Mouse (Mus musculus): ENCODE data around the gene Vegfd. TPM values are rescaled to one million over a fixed set of nuclear protein-coding genes. Genes with fewer than 3 reads are reported as not detected.

Vegfd gene
- polyA plus RNA-seq, 1 experiment from 2014 or later, result 1.2 TPM

- WGBS, result 96% methylated on average over 1 of the region's 1 CpGs
- Histone ChIP-seq H3K4me3 (ENCODE audit: low read depth, low read length) (no peak overlapping the region), H3K27ac (ENCODE audit: low read depth, low read length) (no peak overlapping the region), H3K4me1 (ENCODE audit: control insufficient read depth, insufficient read depth, low read length) (no peaks in the 10 kb centered on the region), H3K9me3 (ENCODE audit: control insufficient read depth, low read length) (no peaks in the 10 kb centered on the region), H3K27me3 (ENCODE audit: control insufficient read depth, insufficient read depth, low read length) (no peaks in the 10 kb centered on the region), H3K9ac (ENCODE audit: low read length) (no peak overlapping the region), H3K36me3 (ENCODE audit: control insufficient read depth, insufficient read depth, low read length) (no peaks in the 10 kb centered on the region), H3K4me2 (ENCODE audit: low read depth) (no peak overlapping the region)
- DNase-seq (ENCODE audit: low spot score) (no peak), ATAC-seq (ENCODE audit: insufficient read depth, low FRiP score, low TSS enrichment) (no peak)
These were observed 37.4 kb downstream of the Vegfd start for GRCm38 (mm10) chrX:164410562-164410961.

DNA sequence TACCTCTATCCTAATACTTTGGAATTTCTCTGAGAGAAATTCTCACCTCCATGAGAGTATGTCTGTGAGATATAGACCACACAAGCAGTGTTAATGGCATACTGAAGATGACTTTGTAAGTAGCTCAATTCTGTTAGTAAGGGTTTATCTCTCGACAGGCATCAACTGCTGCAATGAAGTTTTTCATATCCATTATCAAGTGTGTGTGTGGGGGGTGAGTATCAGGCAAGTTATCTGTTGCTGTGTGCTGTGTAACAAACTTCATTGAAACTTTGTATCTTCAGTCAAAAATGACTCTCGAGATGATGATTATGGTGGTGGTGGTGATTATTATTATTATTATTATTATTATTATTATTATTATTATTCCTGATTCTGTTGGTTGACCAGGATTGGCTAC, 43.6 kb downstream of the Vegfd start:
- no peak overlapping the region for H3K4me2 ChIP-seq (ENCODE audit: low read depth)
- H3K4me3 ChIP-seq (ENCODE audit: low read depth, low read length), result no peak overlapping the region
- ATAC-seq (ENCODE audit: insufficient read depth, low FRiP score, low TSS enrichment) (no peak), DNase-seq (ENCODE audit: low spot score) (no peak)
- no peaks in the 10 kb centered on the region for H3K4me1 ChIP-seq (ENCODE audit: control insufficient read depth, insufficient read depth, low read length)
- 92% methylated on average over 2 of the region's 2 CpGs for WGBS
- H3K27me3 ChIP-seq (ENCODE audit: control insufficient read depth, insufficient read depth, low read length), result no peaks in the 10 kb centered on the region
- no peaks in the 10 kb centered on the region for H3K36me3 ChIP-seq (ENCODE audit: control insufficient read depth, insufficient read depth, low read length)
- no peaks in the 10 kb centered on the region for H3K9me3 ChIP-seq (ENCODE audit: control insufficient read depth, low read length)
- H3K9ac ChIP-seq (ENCODE audit: low read length), result no peak overlapping the region
- H3K27ac ChIP-seq (ENCODE audit: low read depth, low read length), result no peak overlapping the region

- DNase-seq (ENCODE audit: low spot score), result no peak
These were observed 44.8 kb downstream of the Vegfd start for GRCm38 (mm10) chrX:164418008-164418407.

GRCm38 (mm10) chrX:164419471-164419939, 46.3 kb downstream of the Vegfd start, which contains the start of gene Piga:
Gene Piga (plus strand): TSS chrX:164419787.
- Histone ChIP-seq H3K27me3 (ENCODE audit: control insufficient read depth, insufficient read depth, low read length) (no peaks in the 10 kb centered on the region), H3K27ac (ENCODE audit: low read depth, low read length) (no peak within 1 kb of the TSS), H3K9me3 (ENCODE audit: control insufficient read depth, low read length) (no peaks in the 10 kb centered on the region), H3K4me2 (ENCODE audit: low read depth) (peak within 1 kb of the TSS; percentile 46), H3K4me3 (ENCODE audit: low read depth, low read length) (peak within 1 kb of the TSS; percentile 54), H3K9ac (ENCODE audit: low read length) (peak within 1 kb of the TSS; percentile 65), H3K4me1 (ENCODE audit: control insufficient read depth, insufficient read depth, low read length) (no peaks in the 10 kb centered on the region), H3K36me3 (ENCODE audit: control insufficient read depth, insufficient read depth, low read length) (no peaks in the 10 kb centered on the region)
- ATAC-seq (ENCODE audit: insufficient read depth, low FRiP score, low TSS enrichment) (peak; percentile 100), DNase-seq (ENCODE audit: low spot score) (peak; percentile 91)
- 18% methylated on average over 35 of the region's 40 CpGs for WGBS

More at GRCm38 (mm10) chrX:164418008-164418407, 44.8 kb downstream of the Vegfd start:
- H3K4me1 ChIP-seq (ENCODE audit: control insufficient read depth, insufficient read depth, low read length), result no peaks in the 10 kb centered on the region
- H3K27me3 ChIP-seq (ENCODE audit: control insufficient read depth, insufficient read depth, low read length), result no peaks in the 10 kb centered on the region
- H3K4me2 ChIP-seq (ENCODE audit: low read depth), result no peak overlapping the region
- no peaks in the 10 kb centered on the region for H3K36me3 ChIP-seq (ENCODE audit: control insufficient read depth, insufficient read depth, low read length)
- H3K4me3 ChIP-seq (ENCODE audit: low read depth, low read length), result no peak overlapping the region
- H3K27ac ChIP-seq (ENCODE audit: low read depth, low read length), result no peak overlapping the region
- H3K9me3 ChIP-seq (ENCODE audit: control insufficient read depth, low read length), result no peaks in the 10 kb centered on the region
- ATAC-seq (ENCODE audit: insufficient read depth, low FRiP score, low TSS enrichment), result no peak
- no peak overlapping the region for H3K9ac ChIP-seq (ENCODE audit: low read length)

DNA sequence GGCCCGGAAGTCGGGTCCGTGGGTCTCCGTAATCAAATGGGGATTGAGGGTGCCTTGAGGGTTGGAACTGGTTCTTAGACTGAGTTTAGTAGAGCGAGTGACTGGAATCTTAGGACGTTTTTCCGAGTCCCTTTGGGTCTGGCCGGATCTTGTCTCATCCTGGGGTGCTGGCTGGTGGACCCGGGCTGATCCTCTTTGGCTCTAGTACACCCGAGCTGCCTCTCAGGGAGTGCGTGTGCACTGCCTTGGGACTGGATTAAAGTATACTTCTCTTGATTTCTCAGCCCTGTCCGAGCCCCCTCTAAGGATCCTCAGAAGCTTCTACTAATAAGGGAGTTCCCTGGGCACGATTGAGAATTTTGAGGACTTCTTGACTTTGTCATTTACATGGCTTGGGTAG, 46.8 kb downstream of the Vegfd start:
- H3K27me3 ChIP-seq (ENCODE audit: control insufficient read depth, insufficient read depth, low read length), result no peaks in the 10 kb centered on the region
- 23% methylated on average over 13 of the region's 13 CpGs for WGBS
- no peaks in the 10 kb centered on the region for H3K4me1 ChIP-seq (ENCODE audit: control insufficient read depth, insufficient read depth, low read length)
- no peak overlapping the region for H3K27ac ChIP-seq (ENCODE audit: low read depth, low read length)
- no peak for DNase-seq (ENCODE audit: low spot score)
- peak overlapping the region; percentile 54 for H3K4me3 ChIP-seq (ENCODE audit: low read depth, low read length)
- peak overlapping the region; percentile 46 for H3K4me2 ChIP-seq (ENCODE audit: low read depth)
- no peaks in the 10 kb centered on the region for H3K36me3 ChIP-seq (ENCODE audit: control insufficient read depth, insufficient read depth, low read length)
- H3K9ac ChIP-seq (ENCODE audit: low read length), result peak overlapping the region; percentile 65
- ATAC-seq (ENCODE audit: insufficient read depth, low FRiP score, low TSS enrichment), result no peak
- H3K9me3 ChIP-seq (ENCODE audit: control insufficient read depth, low read length), result no peaks in the 10 kb centered on the region

- ATAC-seq (ENCODE audit: insufficient read depth, low FRiP score, low TSS enrichment), result no peak
- Histone ChIP-seq H3K27ac (ENCODE audit: low read depth, low read length) (no peak overlapping the region), H3K27me3 (ENCODE audit: control insufficient read depth, insufficient read depth, low read length) (no peaks in the 10 kb centered on the region), H3K4me3 (ENCODE audit: low read depth, low read length) (peak overlapping the region; percentile 54), H3K4me1 (ENCODE audit: control insufficient read depth, insufficient read depth, low read length) (no peaks in the 10 kb centered on the region), H3K36me3 (ENCODE audit: control insufficient read depth, insufficient read depth, low read length) (no peaks in the 10 kb centered on the region), H3K9me3 (ENCODE audit: control insufficient read depth, low read length) (no peaks in the 10 kb centered on the region), H3K4me2 (ENCODE audit: low read depth) (peak overlapping the region; percentile 46), H3K9ac (ENCODE audit: low read length) (no peak overlapping the region)
- no peak for DNase-seq (ENCODE audit: low spot score)
- WGBS, result 62% methylated on average over 3 of the region's 3 CpGs
These were observed 47.3 kb downstream of the Vegfd start for GRCm38 (mm10) chrX:164420518-164420917.

DNA sequence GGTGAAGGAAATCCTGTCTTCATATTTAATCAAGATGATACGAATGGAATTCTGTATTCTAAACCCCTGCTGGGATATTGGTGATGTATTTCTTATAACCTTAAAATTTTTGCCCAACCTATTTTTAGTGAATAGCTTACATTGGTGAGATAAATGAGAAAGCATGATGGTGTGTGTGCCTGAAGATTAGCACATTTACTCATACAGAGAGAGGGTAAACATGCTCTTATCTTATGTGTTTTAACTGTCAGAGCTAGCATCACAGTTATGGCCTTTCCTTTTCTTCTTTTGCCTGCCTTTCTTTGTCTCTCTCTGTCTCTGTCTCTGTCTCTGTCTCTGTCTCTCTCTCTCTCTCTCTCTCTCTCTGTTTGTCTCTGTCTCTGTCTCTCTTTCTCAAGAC, 51.6 kb downstream of the Vegfd start:
- H3K27ac ChIP-seq (ENCODE audit: low read depth, low read length), result no peak overlapping the region
- no peaks in the 10 kb centered on the region for H3K4me1 ChIP-seq (ENCODE audit: control insufficient read depth, insufficient read depth, low read length)
- DNase-seq (ENCODE audit: low spot score) (no peak), ATAC-seq (ENCODE audit: insufficient read depth, low FRiP score, low TSS enrichment) (no peak)
- H3K9ac ChIP-seq (ENCODE audit: low read length), result no peak overlapping the region
- no peak overlapping the region for H3K4me3 ChIP-seq (ENCODE audit: low read depth, low read length)
- no peaks in the 10 kb centered on the region for H3K9me3 ChIP-seq (ENCODE audit: control insufficient read depth, low read length)
- no peaks in the 10 kb centered on the region for H3K36me3 ChIP-seq (ENCODE audit: control insufficient read depth, insufficient read depth, low read length)
- H3K4me2 ChIP-seq (ENCODE audit: low read depth), result no peak overlapping the region
- H3K27me3 ChIP-seq (ENCODE audit: control insufficient read depth, insufficient read depth, low read length), result no peaks in the 10 kb centered on the region
- WGBS, result 84% methylated on average over 1 of the region's 1 CpGs

DNA sequence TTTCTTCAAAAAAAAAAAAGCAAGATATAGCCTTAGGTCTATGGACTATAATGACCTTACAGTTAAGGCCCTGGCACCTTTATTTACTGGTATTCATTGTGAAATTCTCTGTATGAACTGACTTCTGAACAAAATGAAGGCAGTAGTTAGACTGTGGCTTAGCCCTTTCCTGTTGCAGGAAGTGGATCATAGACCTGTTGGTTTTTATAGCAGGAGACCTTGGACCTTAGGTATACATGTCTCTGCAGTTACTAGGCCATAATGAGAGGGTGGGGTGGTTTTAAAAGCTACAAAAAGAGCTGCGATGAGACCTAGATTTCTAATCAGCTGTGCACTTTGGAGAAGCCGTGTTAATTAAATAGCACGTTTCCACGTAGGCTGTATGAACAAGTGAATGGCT, 54.1 kb downstream of the Vegfd start:
- no peak for DNase-seq (ENCODE audit: low spot score)
- H3K36me3 ChIP-seq (ENCODE audit: control insufficient read depth, insufficient read depth, low read length), result peaks cover 2% of the 10 kb centered on the region; the same call in 1 of the 2 replicates
- H3K27me3 ChIP-seq (ENCODE audit: control insufficient read depth, insufficient read depth, low read length), result no peaks in the 10 kb centered on the region
- no peak overlapping the region for H3K9ac ChIP-seq (ENCODE audit: low read length)
- no peaks in the 10 kb centered on the region for H3K4me1 ChIP-seq (ENCODE audit: control insufficient read depth, insufficient read depth, low read length)
- 93% methylated on average over 4 of the region's 4 CpGs for WGBS
- no peak overlapping the region for H3K4me2 ChIP-seq (ENCODE audit: low read depth)
- H3K27ac ChIP-seq (ENCODE audit: low read depth, low read length), result no peak overlapping the region
- ATAC-seq (ENCODE audit: insufficient read depth, low FRiP score, low TSS enrichment), result no peak
- no peak overlapping the region for H3K4me3 ChIP-seq (ENCODE audit: low read depth, low read length)
- no peaks in the 10 kb centered on the region for H3K9me3 ChIP-seq (ENCODE audit: control insufficient read depth, low read length)

DNA sequence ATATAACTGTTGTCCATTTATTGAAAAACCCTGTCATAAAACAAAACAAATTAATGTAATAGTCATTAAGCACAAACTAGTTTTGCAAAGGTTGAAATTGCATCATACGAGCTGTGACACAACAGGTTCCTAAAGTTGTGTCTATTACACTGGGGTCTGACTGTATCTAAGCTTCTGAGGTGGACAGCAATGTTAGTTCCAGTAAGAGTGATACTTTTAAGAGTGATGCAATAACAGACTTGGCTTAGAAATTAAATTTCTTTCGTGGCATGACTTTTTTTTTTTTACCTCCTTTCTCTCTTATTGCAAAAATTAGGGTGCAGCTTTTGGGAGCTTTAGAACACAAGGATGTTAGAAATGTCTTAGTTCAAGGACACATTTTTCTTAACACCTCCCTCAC, 55.0 kb downstream of the Vegfd start:
- Histone ChIP-seq H3K4me1 (ENCODE audit: control insufficient read depth, insufficient read depth, low read length) (no peaks in the 10 kb centered on the region), H3K27ac (ENCODE audit: low read depth, low read length) (no peak overlapping the region), H3K36me3 (ENCODE audit: control insufficient read depth, insufficient read depth, low read length) (peaks cover 2% of the 10 kb centered on the region; the same call in 1 of the 2 replicates), H3K4me3 (ENCODE audit: low read depth, low read length) (no peak overlapping the region), H3K9ac (ENCODE audit: low read length) (no peak overlapping the region), H3K4me2 (ENCODE audit: low read depth) (no peak overlapping the region), H3K9me3 (ENCODE audit: control insufficient read depth, low read length) (no peaks in the 10 kb centered on the region), H3K27me3 (ENCODE audit: control insufficient read depth, insufficient read depth, low read length) (no peaks in the 10 kb centered on the region)
- ATAC-seq (ENCODE audit: insufficient read depth, low FRiP score, low TSS enrichment) (no peak), DNase-seq (ENCODE audit: low spot score) (no peak)
- 83% methylated on average over 2 of the region's 2 CpGs for WGBS

All from neural tube, embryonic 11.5 days (tissue).